Mouse (Mus musculus): Measurements from ENCODE around the gene Taok3. TPM values are rescaled to one million over a fixed set of nuclear protein-coding genes. Genes with fewer than 3 reads are reported as not detected.

Taok3 gene
- polyA plus RNA-seq (2012) = 5.1 and 5.4 TPM in 2 replicates

DNA sequence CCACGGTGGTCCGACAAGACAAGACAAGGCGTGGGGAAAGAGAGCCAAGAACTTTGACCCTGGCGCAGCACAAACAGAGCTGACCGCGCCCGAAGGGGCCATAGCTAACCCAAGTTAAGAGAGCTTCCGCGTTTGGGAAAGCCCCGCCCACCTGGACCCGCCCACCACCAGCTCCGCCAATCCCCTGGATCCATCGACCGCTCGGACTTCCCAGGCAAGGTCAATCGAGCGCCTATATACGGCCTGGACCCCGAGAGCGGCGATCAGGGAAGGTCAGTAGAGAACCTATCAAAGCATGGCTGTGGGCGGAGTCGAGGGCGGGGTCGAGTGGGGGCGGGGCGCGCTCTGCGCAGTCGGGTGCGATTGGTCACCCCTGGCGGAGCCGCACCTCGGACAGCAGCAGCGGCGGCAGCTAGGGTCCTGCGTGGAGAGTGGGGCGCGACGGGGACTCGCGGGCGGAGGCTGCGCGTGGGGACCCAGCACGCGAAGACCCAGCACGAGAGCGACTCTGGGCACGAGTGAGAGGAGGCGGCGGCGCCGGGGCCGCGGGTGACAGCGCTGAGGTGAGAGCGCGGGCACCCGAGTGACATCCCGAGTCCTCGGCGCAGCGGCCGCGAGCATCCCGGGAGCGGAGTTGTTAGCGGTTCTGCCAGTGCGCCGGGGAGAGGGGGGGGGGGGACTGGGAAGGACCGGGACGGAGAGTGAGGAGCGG lies at the start of gene Taok3:
TSS of gene Taok3 (plus strand) at position 353 of the 712 bp plus-strand sequence.
- peaks cover 22% of the 10 kb centered on the region for H3K36me3 ChIP-seq (ENCODE audit: control insufficient read depth)
- H3K4me1 ChIP-seq (ENCODE audit: control insufficient read depth) = peaks cover 75% of the 10 kb centered on the region
- TF ChIP-seq GATA1 (IDR thresholded peaks at IDR 0.05; ENCODE audit: low read length) (no peak), TAL1 (IDR thresholded peaks at IDR 0.05; ENCODE audit: low read length) (no peak)
- H3K4me3 ChIP-seq (replicated peaks) = peak within 1 kb of the TSS; percentile 98
- H3K9me3 ChIP-seq (ENCODE audit: control insufficient read depth, low read length) = peaks cover 14% of the 10 kb centered on the region
- no peaks in the 10 kb centered on the region for H3K27me3 ChIP-seq (ENCODE audit: control insufficient read depth)

DNA sequence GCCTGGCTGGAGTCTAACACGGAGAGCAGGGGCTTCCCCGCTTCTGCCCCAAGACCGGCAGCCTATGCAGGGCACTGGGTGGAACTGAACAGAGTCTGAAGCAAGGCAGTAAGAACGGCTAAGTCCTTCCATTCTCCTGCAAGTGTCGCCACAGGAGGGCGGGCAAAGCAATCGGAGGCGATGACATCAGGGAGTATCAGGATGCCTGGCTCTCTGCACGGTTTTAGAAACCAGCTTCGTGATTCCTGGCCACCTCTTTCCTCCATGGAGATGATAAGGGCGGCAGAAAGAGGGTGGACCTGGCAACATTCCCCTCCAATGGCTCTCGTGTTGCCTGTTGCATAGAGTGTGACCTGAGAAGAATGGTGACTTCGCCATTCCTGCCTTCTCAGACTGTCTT lies 32.2 kb upstream of the Taok3 start:
- no peak overlapping the region for H3K4me3 ChIP-seq (replicated peaks)
- no peaks in the 10 kb centered on the region; the same call in 1 of the 2 replicates for H3K4me1 ChIP-seq (ENCODE audit: control insufficient read depth)
- TF ChIP-seq GATA1 (IDR thresholded peaks at IDR 0.05; ENCODE audit: low read length) = no peak
- TF ChIP-seq TAL1 (IDR thresholded peaks at IDR 0.05; ENCODE audit: low read length) = no peak
- peaks cover 9% of the 10 kb centered on the region for H3K27me3 ChIP-seq (ENCODE audit: control insufficient read depth)
- H3K9me3 ChIP-seq (ENCODE audit: control insufficient read depth, low read length) = no peaks in the 10 kb centered on the region
- H3K36me3 ChIP-seq (ENCODE audit: control insufficient read depth) = peaks cover 18% of the 10 kb centered on the region

DNA sequence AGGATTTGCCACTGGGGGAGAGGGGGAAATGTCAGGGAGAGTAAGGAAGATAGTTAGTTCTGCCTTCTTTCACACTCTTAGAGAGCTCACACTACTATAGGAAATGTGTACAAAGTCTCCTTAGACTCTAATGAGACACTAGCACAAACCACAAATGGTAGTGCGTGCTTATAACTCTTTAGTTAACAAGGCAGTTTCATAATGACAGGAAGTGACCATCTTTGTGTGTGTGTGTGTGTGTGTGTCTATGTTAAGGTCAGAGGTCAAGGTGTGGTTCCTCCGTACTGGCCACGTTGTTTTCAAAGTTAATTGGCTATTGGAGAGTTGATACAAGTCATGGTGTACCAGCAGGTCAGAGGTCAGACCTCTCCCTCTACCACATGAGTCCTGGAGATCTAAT lies 30.8 kb upstream of the Taok3 start:
- Histone ChIP-seq H3K4me3 (replicated peaks) (no peak overlapping the region), H3K36me3 (ENCODE audit: control insufficient read depth) (peaks cover 31% of the 10 kb centered on the region), H3K9me3 (ENCODE audit: control insufficient read depth, low read length) (no peaks in the 10 kb centered on the region), H3K4me1 (ENCODE audit: control insufficient read depth) (no peaks in the 10 kb centered on the region; the same call in 1 of the 2 replicates), H3K27me3 (ENCODE audit: control insufficient read depth) (peaks cover 9% of the 10 kb centered on the region)
- TF ChIP-seq GATA1 (IDR thresholded peaks at IDR 0.05; ENCODE audit: low read length) (no peak), TAL1 (IDR thresholded peaks at IDR 0.05; ENCODE audit: low read length) (no peak)

DNA sequence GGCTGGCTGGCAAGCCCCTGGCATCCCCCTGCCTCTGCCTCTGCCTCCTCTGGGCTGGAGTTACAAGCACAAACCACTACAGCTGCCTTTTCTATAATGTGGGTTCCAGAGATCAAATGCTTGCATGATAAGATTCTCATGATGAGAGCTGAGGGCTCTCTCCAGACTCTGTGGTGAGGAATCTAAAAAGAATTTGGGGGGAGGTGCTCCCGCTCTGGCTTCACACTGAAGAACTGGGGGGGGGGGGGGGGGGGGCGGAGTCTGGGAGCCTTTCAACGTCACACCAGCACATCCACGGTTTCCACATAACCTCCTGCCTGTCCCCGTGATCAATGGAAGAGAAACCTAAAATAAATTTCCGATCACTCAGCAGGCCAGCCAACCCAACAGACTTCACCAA lies 30.1 kb upstream of the Taok3 start:
- Histone ChIP-seq H3K27me3 (ENCODE audit: control insufficient read depth) (peaks cover 9% of the 10 kb centered on the region), H3K4me3 (replicated peaks) (no peak overlapping the region), H3K9me3 (ENCODE audit: control insufficient read depth, low read length) (no peaks in the 10 kb centered on the region), H3K36me3 (ENCODE audit: control insufficient read depth) (peaks cover 37% of the 10 kb centered on the region), H3K4me1 (ENCODE audit: control insufficient read depth) (no peaks in the 10 kb centered on the region; the same call in 1 of the 2 replicates)
- no peak for TF ChIP-seq TAL1 (IDR thresholded peaks at IDR 0.05; ENCODE audit: low read length)
- TF ChIP-seq GATA1 (IDR thresholded peaks at IDR 0.05; ENCODE audit: low read length) = no peak

DNA sequence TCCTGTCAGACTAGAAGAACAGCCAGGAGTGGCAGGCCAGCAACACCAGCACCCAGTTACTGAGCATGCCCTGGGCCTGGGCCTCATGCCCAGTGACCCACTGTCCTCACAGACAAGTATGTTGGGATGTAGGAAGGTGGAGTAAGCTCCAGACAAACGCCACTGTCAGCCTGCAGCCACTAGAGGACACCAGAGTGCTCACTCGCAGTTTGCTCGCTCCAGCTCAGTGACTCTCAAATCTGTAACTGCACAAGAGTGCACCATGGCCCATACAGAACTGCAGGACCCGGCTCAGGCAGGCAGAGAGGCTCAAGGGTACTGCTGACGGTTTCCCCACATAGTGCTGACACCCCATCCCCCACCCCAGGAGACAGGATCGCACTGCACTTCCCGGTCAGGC lies 25.5 kb upstream of the Taok3 start:
- no peak for TF ChIP-seq TAL1 (IDR thresholded peaks at IDR 0.05; ENCODE audit: low read length)
- no peak for TF ChIP-seq GATA1 (IDR thresholded peaks at IDR 0.05; ENCODE audit: low read length)
- H3K36me3 ChIP-seq (ENCODE audit: control insufficient read depth) = peaks cover 76% of the 10 kb centered on the region

DNA sequence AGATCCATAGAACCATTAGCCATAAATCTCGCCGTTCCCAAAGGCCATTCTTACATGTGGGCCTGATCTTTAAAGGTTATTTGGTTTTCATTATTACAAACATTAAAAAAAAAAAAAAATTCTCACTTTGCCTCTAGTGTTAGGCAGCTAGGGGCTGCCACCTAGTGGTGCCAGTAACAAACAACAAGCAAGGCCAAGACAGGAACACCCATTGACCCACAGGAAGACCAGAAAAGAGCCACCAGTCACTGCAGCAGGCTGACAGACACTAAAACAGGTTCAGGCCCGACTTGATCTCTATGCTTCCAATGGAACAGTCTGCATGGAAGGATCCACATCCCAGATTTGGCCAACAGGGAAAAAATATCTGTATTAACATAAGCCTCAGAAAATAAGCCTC lies 23.2 kb upstream of the Taok3 start:
- no peak for TF ChIP-seq TAL1 (IDR thresholded peaks at IDR 0.05; ENCODE audit: low read length)
- H3K4me3 ChIP-seq (replicated peaks) = no peak overlapping the region
- H3K4me1 ChIP-seq (ENCODE audit: control insufficient read depth) = no peaks in the 10 kb centered on the region; the same call in 1 of the 2 replicates
- peaks cover 91% of the 10 kb centered on the region for H3K36me3 ChIP-seq (ENCODE audit: control insufficient read depth)
- H3K9me3 ChIP-seq (ENCODE audit: control insufficient read depth, low read length) = no peaks in the 10 kb centered on the region
- no peaks in the 10 kb centered on the region for H3K27me3 ChIP-seq (ENCODE audit: control insufficient read depth)

More for the DNA sequence above, 25.5 kb upstream of the Taok3 start:
- no peaks in the 10 kb centered on the region; the same call in 1 of the 2 replicates for H3K4me1 ChIP-seq (ENCODE audit: control insufficient read depth)
- H3K27me3 ChIP-seq (ENCODE audit: control insufficient read depth) = no peaks in the 10 kb centered on the region
- no peaks in the 10 kb centered on the region for H3K9me3 ChIP-seq (ENCODE audit: control insufficient read depth, low read length)
- H3K4me3 ChIP-seq (replicated peaks) = no peak overlapping the region

DNA sequence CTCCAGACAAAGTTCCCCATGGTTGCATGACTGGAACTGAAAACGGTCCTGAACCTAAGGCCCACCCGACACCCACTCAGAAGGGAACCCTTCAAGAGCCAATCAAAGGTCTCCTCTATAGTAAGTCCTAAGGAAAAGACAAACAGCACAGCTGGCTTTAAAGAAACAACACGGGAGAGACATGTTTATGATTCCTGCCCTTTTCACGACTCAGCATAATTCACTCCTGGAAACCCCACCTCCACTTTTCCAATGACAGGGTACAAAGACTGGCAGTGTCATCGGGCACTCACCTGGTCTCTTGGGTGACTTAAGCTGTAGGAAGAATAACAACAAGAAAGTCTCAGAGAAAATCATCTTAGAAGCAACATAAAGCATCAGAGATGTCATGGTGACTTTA lies 20.9 kb upstream of the Taok3 start:
- Histone ChIP-seq H3K4me3 (replicated peaks) (no peak overlapping the region), H3K36me3 (ENCODE audit: control insufficient read depth) (peaks cover 92% of the 10 kb centered on the region), H3K9me3 (ENCODE audit: control insufficient read depth, low read length) (no peaks in the 10 kb centered on the region), H3K4me1 (ENCODE audit: control insufficient read depth) (no peaks in the 10 kb centered on the region; the same call in 1 of the 2 replicates), H3K27me3 (ENCODE audit: control insufficient read depth) (no peaks in the 10 kb centered on the region)
- no peak for TF ChIP-seq GATA1 (IDR thresholded peaks at IDR 0.05; ENCODE audit: low read length)
- TF ChIP-seq TAL1 (IDR thresholded peaks at IDR 0.05; ENCODE audit: low read length) = no peak

DNA sequence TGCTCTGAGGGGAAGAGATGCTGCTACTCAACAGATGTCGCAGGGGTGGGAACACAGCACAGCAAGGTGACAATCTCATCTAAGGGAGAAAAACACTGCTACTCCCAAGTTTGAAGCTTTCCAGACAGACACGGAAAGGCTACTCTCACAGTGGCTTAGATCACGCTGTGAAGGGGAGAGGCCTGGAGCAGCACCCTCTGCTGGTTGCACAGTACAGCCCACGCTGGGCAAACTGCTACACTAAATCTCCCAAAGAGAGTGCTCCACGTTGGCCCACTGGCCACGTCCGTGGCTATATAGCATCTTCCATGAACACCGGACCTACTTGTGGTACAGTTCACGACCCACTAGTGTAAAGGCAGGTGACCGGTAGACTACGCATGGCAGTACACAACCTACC lies 20.2 kb upstream of the Taok3 start:
- Histone ChIP-seq H3K4me1 (ENCODE audit: control insufficient read depth) (no peaks in the 10 kb centered on the region; the same call in 1 of the 2 replicates), H3K27me3 (ENCODE audit: control insufficient read depth) (no peaks in the 10 kb centered on the region), H3K4me3 (replicated peaks) (no peak overlapping the region), H3K36me3 (ENCODE audit: control insufficient read depth) (peaks cover 92% of the 10 kb centered on the region), H3K9me3 (ENCODE audit: control insufficient read depth, low read length) (no peaks in the 10 kb centered on the region)
- TF ChIP-seq TAL1 (IDR thresholded peaks at IDR 0.05; ENCODE audit: low read length) = no peak
- no peak for TF ChIP-seq GATA1 (IDR thresholded peaks at IDR 0.05; ENCODE audit: low read length)

DNA sequence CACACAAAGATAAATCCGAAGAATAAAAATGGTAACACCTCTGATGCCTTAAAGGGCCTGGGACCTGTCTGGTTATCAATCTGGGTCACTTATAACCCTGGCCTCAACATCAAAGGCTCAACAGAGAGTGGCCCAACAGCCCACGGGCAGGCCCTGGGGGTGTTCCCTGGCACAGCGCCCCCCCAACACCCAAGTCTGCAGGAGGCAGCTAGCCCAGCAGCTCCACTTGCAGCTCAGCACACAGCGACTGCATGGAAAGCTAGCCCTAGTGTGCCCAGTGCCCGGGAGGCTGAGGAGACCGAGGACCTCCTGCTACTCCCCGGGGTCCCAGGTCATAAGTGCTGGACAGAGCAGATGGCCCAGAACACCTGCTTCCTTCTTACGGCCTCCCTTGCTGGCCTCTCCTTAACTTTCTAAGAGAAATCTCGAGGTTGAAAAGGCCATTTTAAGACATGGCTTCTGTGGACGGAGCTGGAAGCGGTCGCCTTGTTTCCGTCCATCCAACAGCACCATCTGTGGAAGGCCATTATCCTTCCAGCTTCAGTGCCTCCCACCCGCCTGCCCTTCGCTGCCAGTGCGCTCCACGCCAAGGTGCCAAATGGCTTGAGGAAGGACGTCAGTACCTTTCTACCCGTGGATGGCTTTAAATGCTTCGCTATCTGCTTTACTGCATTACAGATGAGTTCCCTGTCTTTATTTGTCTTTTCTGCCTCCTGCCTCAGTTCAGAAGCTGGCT lies 16.6 kb upstream of the Taok3 start:
- H3K36me3 ChIP-seq (ENCODE audit: control insufficient read depth) = peaks cover 100% of the 10 kb centered on the region
- no peaks in the 10 kb centered on the region for H3K4me1 ChIP-seq (ENCODE audit: control insufficient read depth)
- H3K27me3 ChIP-seq (ENCODE audit: control insufficient read depth) = no peaks in the 10 kb centered on the region
- TF ChIP-seq TAL1 (IDR thresholded peaks at IDR 0.05; ENCODE audit: low read length) = no peak
- TF ChIP-seq GATA1 (IDR thresholded peaks at IDR 0.05; ENCODE audit: low read length) = no peak
- no peaks in the 10 kb centered on the region for H3K9me3 ChIP-seq (ENCODE audit: control insufficient read depth, low read length)
- H3K4me3 ChIP-seq (replicated peaks) = no peak overlapping the region
